Mouse (Mus musculus) MEL (cell line): Measurements from ENCODE around the gene Tsc22d4. TPM values are rescaled to one million over a fixed set of nuclear protein-coding genes. Genes with fewer than 3 reads are reported as not detected.

Experiments
- DNase-seq: peaks from one replicate; pipeline ENCODE4 v3.0.0; 2011; ENCODE audit warnings: low read depth, low spot score
- H3K27ac ChIP-seq: 2 replicates; pipeline ENCODE4 v1.5.1; 2012; ENCODE audit warnings: low read depth, mild to moderate bottlenecking, control low read depth, low read length, moderate library complexity; ENCODE audit not compliant: control insufficient read depth
- H3K27me3 ChIP-seq, 2 experiments: fragments of 150-350 bp in 1 of 2; sonication (generic) in 1 of 2; 2 replicates each; pipeline ENCODE4 v1.6.1; 2012; ENCODE audit warnings: low read length in 2 of 2, mild to moderate bottlenecking in 2 of 2, improper control_type of control experiment in 1 of 2, moderate library complexity in 1 of 2; ENCODE audit not compliant: insufficient read depth in 2 of 2, control insufficient read depth in 1 of 2
- H3K36me3 ChIP-seq, 2 experiments: 2 replicates each; pipeline ENCODE4 v1.6.1; 2012 to 2014; ENCODE audit warnings: low read length in 2 of 2, improper control_type of control experiment in 1 of 2, inconsistent platforms in 1 of 2, mild to moderate bottlenecking in 1 of 2; ENCODE audit not compliant: insufficient read depth in 2 of 2, control insufficient read depth in 1 of 2
- H3K4me1 ChIP-seq, 2 experiments: fragments of 150-350 bp in 1 of 2; sonication (generic) in 1 of 2; 2 replicates each; pipeline ENCODE4 v1.6.1; 2012; ENCODE audit warnings: low read length in 2 of 2, improper control_type of control experiment in 1 of 2, mild to moderate bottlenecking in 1 of 2; ENCODE audit not compliant: insufficient read depth in 2 of 2, control insufficient read depth in 1 of 2
- H3K4me3 ChIP-seq, 2 experiments: fragments of 150-350 bp in 1 of 2; sonication (generic) in 1 of 2; 2 replicates each; pipeline ENCODE4 v1.5.1; 2012; ENCODE audit warnings: low read depth in 2 of 2, low read length in 2 of 2, mild to moderate bottlenecking in 2 of 2, moderate library complexity in 2 of 2, control low read depth in 1 of 2, improper control_type of control experiment in 1 of 2; ENCODE audit not compliant: control insufficient read depth in 1 of 2, insufficient read depth in 1 of 2
- H3K79me2 ChIP-seq: 2 replicates; pipeline ENCODE4 v1.6.1; 2012; ENCODE audit warnings: mild to moderate bottlenecking, low read length, moderate library complexity; ENCODE audit not compliant: control insufficient read depth, poor library complexity, insufficient read depth
- H3K9ac ChIP-seq: 2 replicates; pipeline ENCODE4 v1.6.1; 2012; ENCODE audit warnings: low read depth, mild to moderate bottlenecking, control low read depth, low read length, moderate library complexity; ENCODE audit not compliant: control insufficient read depth, poor library complexity, severe bottlenecking
- H3K9me3 ChIP-seq: fragments of 150-350 bp; sonication (generic); replicated peaks from 2 replicates; pipeline ENCODE4 v1.6.1; 2012; ENCODE audit warnings: mild to moderate bottlenecking, low read length, improper control_type of control experiment, moderate library complexity; ENCODE audit not compliant: insufficient read depth
- BHLHE40 ChIP-seq: IDR thresholded peaks from 2 replicates; pipeline ENCODE4 v1.6.1; 2012; ENCODE audit warnings: low read depth, mild to moderate bottlenecking, inconsistent platforms, low read length, improper control_type of control experiment, borderline replicate concordance
- CHD1 ChIP-seq: IDR thresholded peaks from 2 replicates; pipeline ENCODE4 v1.6.1; 2012; ENCODE audit warnings: low read depth, mild to moderate bottlenecking, inconsistent platforms, low read length, improper control_type of control experiment
- CHD2 ChIP-seq: IDR thresholded peaks from 2 replicates; pipeline ENCODE4 v1.6.1; 2011; ENCODE audit warnings: low read length, improper control_type of control experiment
- CTCF ChIP-seq, 3 experiments: IDR thresholded peaks in 2 of 3; conservative IDR thresholded peaks in 1 of 3; 2 replicates each; pipeline ENCODE4 v1.5.1; 2011 to 2012; ENCODE audit warnings: low read length in 3 of 3, low read depth in 2 of 3, mild to moderate bottlenecking in 2 of 3, improper control_type of control experiment in 1 of 3, inconsistent platforms in 1 of 3, mixed read lengths in 1 of 3, moderate library complexity in 1 of 3; ENCODE audit not compliant: control insufficient read depth in 1 of 3, insufficient read depth in 1 of 3, poor library complexity in 1 of 3, severe bottlenecking in 1 of 3
- E2F4 ChIP-seq: IDR thresholded peaks from 2 replicates; pipeline ENCODE4 v1.6.1; 2011; ENCODE audit warnings: low read depth, low read length, improper control_type of control experiment, borderline replicate concordance
- ELF1 ChIP-seq: IDR thresholded peaks from 2 replicates; pipeline ENCODE4 v1.6.1; 2014; ENCODE audit warnings: low read depth, mild to moderate bottlenecking, inconsistent platforms, low read length, improper control_type of control experiment, moderate library complexity
- EP300 ChIP-seq, 2 experiments: IDR thresholded peaks; 2 replicates each; pipeline ENCODE4 v1.6.1; 2011; ENCODE audit warnings: improper control_type of control experiment in 2 of 2, low read length in 2 of 2, low read depth in 1 of 2, mild to moderate bottlenecking in 1 of 2
- ETS1 ChIP-seq: IDR thresholded peaks from 2 replicates; pipeline ENCODE4 v1.6.1; 2012; ENCODE audit warnings: low read depth, mild to moderate bottlenecking, inconsistent platforms, low read length, improper control_type of control experiment, moderate library complexity
- GABPA ChIP-seq: IDR thresholded peaks from 2 replicates; pipeline ENCODE4 v1.6.1; 2012; ENCODE audit warnings: low read depth, mild to moderate bottlenecking, inconsistent platforms, low read length, improper control_type of control experiment, moderate library complexity
- GATA1 ChIP-seq: IDR thresholded peaks from 2 replicates; pipeline ENCODE4 v1.6.1; 2011; ENCODE audit warnings: low read depth, low read length, improper control_type of control experiment
- JUND ChIP-seq: IDR thresholded peaks from 2 replicates; pipeline ENCODE4 v1.6.1; 2011; ENCODE audit warnings: low read depth, mild to moderate bottlenecking, improper control_type of control experiment, low read length
- KAT2A ChIP-seq: conservative IDR thresholded peaks from 2 replicates; pipeline ENCODE4 v1.6.1; 2012; ENCODE audit warnings: low read depth, low read length, improper control_type of control experiment, inconsistent platforms
- MAX ChIP-seq: IDR thresholded peaks from 2 replicates; pipeline ENCODE4 v1.6.1; 2011; ENCODE audit warnings: low read length, improper control_type of control experiment
- MAZ ChIP-seq: IDR thresholded peaks from 2 replicates; pipeline ENCODE4 v1.6.1; 2012; ENCODE audit warnings: low read depth, mild to moderate bottlenecking, inconsistent platforms, low read length, improper control_type of control experiment
- MXI1 ChIP-seq: IDR thresholded peaks from 2 replicates; pipeline ENCODE4 v1.6.1; 2011; ENCODE audit warnings: mild to moderate bottlenecking, low read depth, low read length, improper control_type of control experiment
- MYB ChIP-seq: IDR thresholded peaks from 2 replicates; pipeline ENCODE4 v1.6.1; 2011; ENCODE audit warnings: mild to moderate bottlenecking, low read depth, low read length, improper control_type of control experiment
- NELFE ChIP-seq: IDR thresholded peaks from 2 replicates; pipeline ENCODE4 v1.6.1; 2011; ENCODE audit warnings: low read depth, low read length, improper control_type of control experiment
- NRF1 ChIP-seq: IDR thresholded peaks from 2 replicates; pipeline ENCODE4 v1.6.1; 2014; ENCODE audit warnings: low read depth, mild to moderate bottlenecking, inconsistent platforms, low read length, improper control_type of control experiment, moderate library complexity; ENCODE audit not compliant: poor library complexity, insufficient read depth, severe bottlenecking
- POLR2A ChIP-seq, 2 experiments: IDR thresholded peaks; 2 replicates each; pipeline ENCODE4 v1.6.1; 2011 to 2012; ENCODE audit warnings: low read length in 2 of 2, mild to moderate bottlenecking in 2 of 2, control low read depth in 1 of 2, improper control_type of control experiment in 1 of 2, low read depth in 1 of 2, moderate library complexity in 1 of 2; ENCODE audit not compliant: control insufficient read depth in 1 of 2, insufficient read depth in 1 of 2, poor library complexity in 1 of 2
- RAD21 ChIP-seq: IDR thresholded peaks from 2 replicates; pipeline ENCODE4 v1.6.1; 2011; ENCODE audit warnings: mild to moderate bottlenecking, low read depth, low read length, improper control_type of control experiment
- SIN3A ChIP-seq: IDR thresholded peaks from 2 replicates; pipeline ENCODE4 v1.6.1; 2012; ENCODE audit warnings: low read length, improper control_type of control experiment, inconsistent platforms
- SMC3 ChIP-seq: IDR thresholded peaks from 2 replicates; pipeline ENCODE4 v1.6.1; 2011; ENCODE audit warnings: low read depth, low read length, improper control_type of control experiment
- TAL1 ChIP-seq: IDR thresholded peaks from 2 replicates; pipeline ENCODE4 v1.6.1; 2012; ENCODE audit warnings: mild to moderate bottlenecking, inconsistent platforms, low read length, moderate library complexity, mixed read lengths
- TCF12 ChIP-seq: IDR thresholded peaks from 2 replicates; pipeline ENCODE4 v1.6.1; 2014; ENCODE audit warnings: low read depth, mild to moderate bottlenecking, inconsistent platforms, low read length, improper control_type of control experiment, moderate library complexity
- USF1 ChIP-seq: IDR thresholded peaks from 2 replicates; pipeline ENCODE4 v1.6.1; 2014; ENCODE audit warnings: low read depth, mild to moderate bottlenecking, inconsistent platforms, low read length, improper control_type of control experiment, moderate library complexity
- USF2 ChIP-seq, 2 experiments: IDR thresholded peaks; 2 replicates each; pipeline ENCODE4 v1.6.1; 2011 to 2012; ENCODE audit warnings: improper control_type of control experiment in 2 of 2, low read length in 2 of 2, borderline replicate concordance in 1 of 2, inconsistent platforms in 1 of 2, low read depth in 1 of 2, mild to moderate bottlenecking in 1 of 2; ENCODE audit not compliant: insufficient read depth in 1 of 2
- ZC3H11A ChIP-seq: IDR thresholded peaks from 2 replicates; pipeline ENCODE4 v1.6.1; 2012; ENCODE audit warnings: low read depth, mild to moderate bottlenecking, inconsistent platforms, low read length, improper control_type of control experiment
- ZKSCAN1 ChIP-seq: IDR thresholded peaks from 2 replicates; pipeline ENCODE4 v1.6.1; 2012; ENCODE audit warnings: low read depth, mild to moderate bottlenecking, inconsistent platforms, low read length, improper control_type of control experiment, moderate library complexity
- polyA plus RNA-seq, 2 experiments: library from polyadenylated mRNA; stranded (reverse) in 1 of 2; unstranded in 1 of 2; fragments of >175 nt in 1 of 2; fragments of >200 nt in 1 of 2; gene quantifications; 2 replicates each; pipeline versions ENCODE4 v1.2.1 to v1.2.4; 2012; ENCODE audit warnings: low replicate concordance in 2 of 2, low read depth in 1 of 2; ENCODE audit not compliant: insufficient read length in 2 of 2, insufficient read depth in 1 of 2, missing spikeins in 1 of 2
- total RNA-seq: library from RNA; depleted of rRNA; stranded (reverse); fragments of 300-350 nt; gene quantifications from 2 replicates; pipeline ENCODE4 v1.2.3, GENCODE M21; 2012

The Tsc22d4 gene
- total and polyA plus RNA-seq, 3 experiments = 58.3 to 203 TPM; not detected in 1

DNA sequence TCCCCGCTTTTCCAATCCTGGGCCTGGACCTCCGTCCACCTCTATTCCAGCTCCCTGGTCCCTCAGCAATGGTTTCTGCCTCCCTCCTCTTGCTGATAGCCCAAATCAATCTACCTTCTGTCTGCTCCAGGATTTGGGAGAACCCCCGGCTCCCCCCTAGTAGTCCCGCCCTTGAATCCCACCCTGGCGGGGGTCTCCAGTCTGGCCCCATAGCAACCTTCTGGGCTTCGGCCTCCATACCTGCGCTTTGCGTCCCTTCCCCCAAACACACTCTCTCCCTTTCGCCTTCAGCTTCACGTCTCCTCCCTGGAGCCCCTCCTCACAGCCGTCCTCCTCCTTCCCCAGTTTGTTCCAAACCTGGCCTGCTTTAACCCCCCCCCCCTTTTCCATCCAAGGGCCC, 5.0 kb upstream of the Tsc22d4 start:
- TF ChIP-seq ZKSCAN1 (no peak), E2F4 (no peak), MAX (no peak), BHLHE40 (no peak), JUND (no peak), ETS1 (no peak), USF1 (no peak), CTCF (IDR thresholded peaks at IDR 0.05 in 2 of 3, conservative IDR thresholded peaks at IDR 0.05 in 1 of 3; ENCODE audit: control insufficient read depth in 1 of 3, insufficient read depth in 1 of 3, low read depth in 2 of 3, low read length in 3 of 3, poor library complexity in 1 of 3, severe bottlenecking in 1 of 3) (no peak), SIN3A (no peak), NRF1 (no peak), USF2 (IDR thresholded peaks at IDR 0.05; ENCODE audit: borderline replicate concordance in 1 of 2, insufficient read depth in 1 of 2, low read depth in 1 of 2, low read length in 2 of 2) (no peak)
- H3K36me3 ChIP-seq = peaks cover 0 to 4% of the 10 kb centered on the region in 2 experiments; a peak in 2 of 4 replicates
- no peak for DNase-seq
- no peaks in the 10 kb centered on the region; the same call in 1 of the 2 replicates for H3K79me2 ChIP-seq
- H3K9me3 ChIP-seq = no peaks in the 10 kb centered on the region
- peak overlapping the region; percentile 67 to 73 for H3K4me3 ChIP-seq
- peaks cover 0 to 7% of the 10 kb centered on the region in 2 experiments; a peak in 3 of 4 replicates for H3K4me1 ChIP-seq
- H3K27ac ChIP-seq = no peak overlapping the region
- H3K9ac ChIP-seq = peak overlapping the region; percentile 56
- no peaks in the 10 kb centered on the region for H3K27me3 ChIP-seq

DNA sequence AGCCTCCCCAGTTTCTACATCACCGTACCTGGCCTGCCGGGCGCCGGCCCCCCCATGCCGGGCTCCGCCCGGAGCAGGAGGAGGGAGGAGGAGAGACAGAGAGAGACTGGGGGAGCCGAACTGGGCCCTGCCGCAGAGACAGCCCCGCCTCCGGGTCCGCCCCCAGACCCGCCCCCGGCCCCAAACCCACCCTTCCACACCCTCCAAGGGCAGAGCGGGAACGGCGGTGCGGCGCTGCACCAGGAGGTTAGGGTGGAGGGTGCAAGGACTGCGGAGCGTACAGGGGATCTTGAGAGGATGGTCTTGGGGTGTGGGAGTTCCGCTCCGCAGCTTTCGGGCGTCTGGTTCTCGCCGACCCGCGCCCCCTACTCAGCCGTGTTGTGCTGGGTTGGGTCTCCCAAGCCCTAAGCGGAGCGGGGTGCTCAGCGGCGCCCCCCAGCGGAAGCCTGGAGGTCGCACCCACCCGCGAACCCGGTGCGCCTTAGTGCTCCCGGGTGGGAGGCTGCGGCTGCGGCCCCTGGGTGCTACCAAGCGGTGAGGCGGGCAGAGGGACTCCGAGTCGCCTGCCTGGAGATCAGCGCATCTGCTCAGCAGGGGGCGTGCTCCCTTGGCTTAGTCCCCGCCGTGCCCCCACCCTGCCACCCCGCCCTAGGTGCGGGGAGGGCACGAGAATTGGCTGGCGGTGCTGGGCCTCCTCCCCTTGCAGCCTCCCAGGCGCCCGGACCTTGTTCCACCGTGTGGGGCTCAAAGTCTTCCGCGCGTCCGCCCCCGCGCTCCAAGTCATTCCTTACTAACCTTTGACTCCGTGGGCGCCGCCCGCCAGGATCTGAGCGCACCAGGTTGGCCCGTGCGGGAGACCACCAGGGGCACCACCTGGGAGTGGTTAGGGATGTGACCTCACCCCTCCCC, 4.3 kb upstream of the Tsc22d4 start, which contains the start of gene Nyap1:
TSS of gene Nyap1 (minus strand) at position 585 of the 909 bp plus-strand sequence.
- peak; percentile 86 for DNase-seq
- H3K9me3 ChIP-seq = no peaks in the 10 kb centered on the region
- H3K36me3 ChIP-seq = peaks cover 0 to 4% of the 10 kb centered on the region in 2 experiments; a peak in 2 of 4 replicates
- peak within 1 kb of the TSS; percentile 67 to 73 for H3K4me3 ChIP-seq
- H3K27me3 ChIP-seq = no peaks in the 10 kb centered on the region
- H3K4me1 ChIP-seq = peaks cover 0 to 7% of the 10 kb centered on the region in 2 experiments; a peak in 3 of 4 replicates
- no peak within 1 kb of the TSS for H3K27ac ChIP-seq
- peaks cover 4% of the 10 kb centered on the region; the same call in 1 of the 2 replicates for H3K79me2 ChIP-seq
- H3K9ac ChIP-seq = peak within 1 kb of the TSS; percentile 79
- no peak for TF ChIP-seq BHLHE40
- TF ChIP-seq CHD2 = no peak
- no peak for TF ChIP-seq MYB
- no peak for TF ChIP-seq USF2 (IDR thresholded peaks at IDR 0.05; ENCODE audit: borderline replicate concordance in 1 of 2, insufficient read depth in 1 of 2, low read depth in 1 of 2, low read length in 2 of 2)
- TF ChIP-seq GATA1 = no peak
- TF ChIP-seq E2F4 = no peak
- no peak for TF ChIP-seq JUND
- no peak for TF ChIP-seq TAL1
- peak; percentile 21; the same call in 1 of the 2 replicates for TF ChIP-seq MXI1
- TF ChIP-seq SMC3 = peak; percentile 42
- no peak for TF ChIP-seq GABPA
- no peak for TF ChIP-seq ZKSCAN1
- no peak for TF ChIP-seq ELF1
- peak; percentile 55 to 58; a peak in 2 of 4 replicates for TF ChIP-seq POLR2A (IDR thresholded peaks at IDR 0.05; ENCODE audit: control insufficient read depth in 1 of 2, insufficient read depth in 1 of 2, low read depth in 1 of 2, low read length in 2 of 2, poor library complexity in 1 of 2)
- TF ChIP-seq ZC3H11A = no peak
- TF ChIP-seq RAD21 = no peak; the same call in none of the 2 replicates
- peak; percentile 97 for TF ChIP-seq MAZ
- TF ChIP-seq TCF12 = no peak
- peak; percentile 63 to 76 (median 70) for TF ChIP-seq CTCF (IDR thresholded peaks at IDR 0.05 in 2 of 3, conservative IDR thresholded peaks at IDR 0.05 in 1 of 3; ENCODE audit: control insufficient read depth in 1 of 3, insufficient read depth in 1 of 3, low read depth in 2 of 3, low read length in 3 of 3, poor library complexity in 1 of 3, severe bottlenecking in 1 of 3)
- no peak for TF ChIP-seq EP300 (IDR thresholded peaks at IDR 0.05; ENCODE audit: low read depth in 1 of 2, low read length in 2 of 2)
- no peak for TF ChIP-seq CHD1
- TF ChIP-seq KAT2A = no peak
- peak; percentile 51 for TF ChIP-seq NELFE
